Mouse (Mus musculus) lung, postnatal 0 days (tissue): ENCODE measurements around the gene Adamtsl5. TPM values are rescaled to one million over a fixed set of nuclear protein-coding genes. Genes with fewer than 3 reads are reported as not detected.
A peak's percentile ranks its signal among the peaks of the same experiment; 100 is the strongest.

Experiments
- ATAC-seq: fragments of 200-750 bp; cut with Nextera tagmentation; 2 replicates; pipeline ENCODE4 v1.8.0; 2017; ENCODE audit warnings: moderate library complexity
- DNase-seq: peaks from one replicate; pipeline ENCODE4 v3.0.0-alpha.2; 2016; ENCODE audit warnings: low spot score
- H3K27ac ChIP-seq: fragments of 300-500 bp; sonication (generic); 2 replicates; pipeline ENCODE4 v1.5.1; 2014; ENCODE audit warnings: antibody characterized with exemption, mild to moderate bottlenecking, low read length, mixed read lengths
- H3K27me3 ChIP-seq: fragments of 300-500 bp; sonication (generic); replicated peaks from 2 replicates; pipeline ENCODE4 v1.6.1; 2014; ENCODE audit warnings: low read length, mixed read lengths; ENCODE audit not compliant: insufficient read depth
- H3K36me3 ChIP-seq: fragments of 300-500 bp; sonication (generic); 2 replicates; pipeline ENCODE4 v1.6.1; 2014; ENCODE audit warnings: low read length, mixed read lengths; ENCODE audit not compliant: insufficient read depth
- H3K4me1 ChIP-seq: fragments of 300-500 bp; sonication (generic); 2 replicates; pipeline ENCODE4 v1.6.1; 2014; ENCODE audit warnings: antibody characterized with exemption, low read depth, low read length, mixed read lengths; ENCODE audit not compliant: insufficient read depth
- H3K4me2 ChIP-seq: fragments of 300-500 bp; sonication (generic); replicated peaks from 2 replicates; pipeline ENCODE4 v1.6.1; 2014; ENCODE audit warnings: low read depth, mild to moderate bottlenecking, low read length, moderate library complexity, mixed read lengths
- H3K4me3 ChIP-seq: fragments of 300-500 bp; sonication (generic); 2 replicates; pipeline ENCODE4 v1.5.1; 2014; ENCODE audit warnings: low read depth, low read length
- H3K9ac ChIP-seq: fragments of 300-500 bp; sonication (generic); replicated peaks from 2 replicates; pipeline ENCODE4 v1.6.1; 2014; ENCODE audit warnings: low read depth, mild to moderate bottlenecking
- H3K9me3 ChIP-seq: fragments of 300-500 bp; sonication (generic); 2 replicates; pipeline ENCODE4 v1.6.1; 2016; ENCODE audit warnings: low read length, mixed read lengths
- CTCF ChIP-seq: IDR thresholded peaks from 2 replicates; pipeline ENCODE4 v1.5.1; 2016; ENCODE audit warnings: antibody characterized with exemption, mild to moderate bottlenecking
- EP300 ChIP-seq: IDR thresholded peaks from 2 replicates; pipeline ENCODE4 v1.6.1; 2016; ENCODE audit warnings: antibody characterized with exemption, mild to moderate bottlenecking, control low read depth
- WGBS: fragments of 180-500 bp; shearing (Covaris S2); extraction: QIAGEN DNeasy Blood & Tissue Kit; methylation state at CpG from one replicate; pipeline ENCODE4 v1.1.7; 2014; 5-methylcytosine and 5-hydroxymethylcytosine counted together
- polyA plus RNA-seq: library from polyadenylated mRNA; unstranded; fragments of >200 nt; fragmentation: Nextera tagmentation; extraction: Ambion mirVana; gene quantifications from 2 replicates; pipeline ENCODE4 v1.2.1, GENCODE M21; 2015

The Adamtsl5 gene
- polyA plus RNA-seq, 1 experiment from 2014 or later = 6.4 TPM

DNA sequence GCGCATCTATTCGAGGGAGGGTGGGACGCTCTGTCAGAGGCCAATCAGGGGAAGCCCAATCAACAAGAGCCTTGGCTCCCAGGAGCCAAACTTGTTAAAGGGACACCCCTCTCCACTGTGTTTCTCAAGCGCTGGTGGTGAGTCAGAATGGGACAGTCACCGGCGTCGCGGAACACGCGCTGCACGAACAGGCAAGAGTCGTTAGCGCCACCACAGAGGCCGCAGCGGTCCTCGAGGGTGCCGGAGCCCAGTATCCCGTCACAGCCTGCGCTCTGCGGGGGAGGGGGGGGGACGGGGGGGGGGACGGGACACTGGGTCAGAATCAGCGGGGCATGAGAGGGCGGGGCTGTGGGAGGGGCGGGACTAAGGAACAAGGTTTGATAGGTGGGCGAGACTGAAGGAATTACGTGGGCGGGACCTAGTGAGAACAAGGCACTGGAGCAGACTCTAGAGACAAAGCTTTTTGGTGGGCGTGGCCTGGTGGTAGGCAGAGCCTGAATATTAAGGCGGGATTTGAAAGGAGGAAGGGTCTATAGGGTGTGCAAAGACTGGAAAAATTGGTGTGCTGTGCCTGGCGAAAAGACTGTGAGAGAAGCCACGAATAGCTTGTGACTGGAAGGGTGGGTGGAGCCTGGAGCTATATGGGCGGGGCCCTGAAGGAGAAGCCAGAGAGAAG lies 5.3 kb downstream of the Adamtsl5 start:
- DNase-seq = peak; percentile 95
- Histone ChIP-seq H3K9me3 (no peaks in the 10 kb centered on the region), H3K27me3 (peaks cover 25% of the 10 kb centered on the region), H3K4me1 (peaks cover 10% of the 10 kb centered on the region; the same call in 1 of the 2 replicates), H3K4me2 (peak overlapping the region; percentile 45), H3K36me3 (no peaks in the 10 kb centered on the region), H3K4me3 (peak overlapping the region; percentile 22), H3K9ac (no peak overlapping the region), H3K27ac (no peak overlapping the region)
- ATAC-seq = peak; percentile 75
- TF ChIP-seq CTCF = peak; percentile 18
- no peak for TF ChIP-seq EP300
- 1% methylated on average over 32 of the region's 33 CpGs for WGBS

DNA sequence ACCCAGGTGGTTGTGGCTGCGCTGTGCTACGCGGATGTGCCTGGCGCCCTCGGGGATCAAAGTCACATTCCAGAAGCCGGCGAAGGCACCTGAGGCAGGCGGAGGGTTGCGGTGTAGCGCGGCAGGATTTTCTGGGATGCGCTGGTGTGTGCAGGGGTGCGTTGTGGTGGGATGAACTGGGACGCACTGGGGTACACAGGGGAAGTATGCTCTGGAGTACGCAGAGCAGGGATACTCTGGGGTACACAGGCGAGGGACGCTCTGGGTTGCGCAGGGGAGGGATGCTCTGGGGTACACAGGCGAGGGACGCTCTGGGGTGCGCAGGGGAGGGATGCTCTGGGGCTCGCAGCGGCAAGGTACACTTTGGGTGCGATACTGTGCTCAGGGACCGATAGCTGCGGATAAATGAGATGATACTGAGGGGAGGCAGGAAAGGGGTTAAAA lies 5.9 kb downstream of the Adamtsl5 start:
- ATAC-seq = 0 out of 2 replicates have a peak, but pooled peaks have one; percentile 0
- Histone ChIP-seq H3K4me2 (peak overlapping the region; percentile 45), H3K9ac (no peak overlapping the region), H3K36me3 (no peaks in the 10 kb centered on the region), H3K4me3 (peak overlapping the region; percentile 22), H3K27me3 (peaks cover 22% of the 10 kb centered on the region), H3K9me3 (no peaks in the 10 kb centered on the region), H3K27ac (no peak overlapping the region), H3K4me1 (peaks cover 7% of the 10 kb centered on the region; the same call in 1 of the 2 replicates)
- TF ChIP-seq CTCF = no peak
- TF ChIP-seq EP300 = no peak
- DNase-seq = no peak
- 4% methylated on average over 26 of the region's 26 CpGs for whole genome bisulfite sequencing

DNA sequence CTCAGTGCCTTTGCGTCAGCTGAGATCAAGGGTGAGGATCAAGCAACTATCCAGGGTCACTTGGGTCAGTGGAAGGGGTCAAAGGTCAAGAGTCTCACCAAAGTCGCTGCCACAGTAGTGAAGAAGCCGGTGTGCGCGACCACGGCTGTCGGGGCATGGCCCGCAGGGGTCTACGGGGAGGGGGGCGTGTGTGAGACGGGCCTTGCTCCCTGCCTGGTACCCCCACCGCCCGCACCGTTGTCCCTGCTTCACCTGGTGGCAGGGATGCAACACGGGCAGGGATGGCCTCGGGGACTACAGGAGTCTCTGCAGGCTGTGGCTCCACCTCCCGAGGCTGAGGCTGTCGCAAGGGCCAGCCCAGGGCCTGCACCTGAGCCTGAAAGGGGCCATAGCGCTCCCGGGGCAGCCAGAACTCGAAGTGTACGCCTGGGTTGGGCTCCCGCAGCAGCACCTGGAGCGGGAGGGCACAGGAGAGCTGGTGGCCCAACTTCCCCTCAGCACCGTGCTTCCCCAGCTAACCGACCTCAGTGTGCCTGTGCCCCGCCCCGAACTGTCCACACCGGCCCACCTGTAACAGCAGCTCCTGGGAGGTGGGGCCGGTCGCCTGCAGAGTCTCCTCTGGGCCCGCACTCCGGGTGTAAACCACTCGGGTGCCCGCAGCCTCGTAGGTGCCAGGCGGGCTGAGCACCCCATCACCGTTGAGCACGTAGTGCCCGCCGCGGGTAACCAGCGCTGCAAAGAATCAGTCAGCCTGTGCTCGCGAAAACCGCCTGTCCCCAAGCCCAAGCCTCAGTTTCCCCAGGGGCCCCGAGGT lies 6.5 kb downstream of the Adamtsl5 start:
- no peak for ATAC-seq
- no peaks in the 10 kb centered on the region for H3K9me3 ChIP-seq
- peak overlapping the region; percentile 22 for H3K4me3 ChIP-seq
- H3K36me3 ChIP-seq = no peaks in the 10 kb centered on the region
- peak overlapping the region; percentile 45 for H3K4me2 ChIP-seq
- peaks cover 7% of the 10 kb centered on the region; the same call in 1 of the 2 replicates for H3K4me1 ChIP-seq
- DNase-seq = no peak
- no peak overlapping the region for H3K9ac ChIP-seq
- TF ChIP-seq CTCF = no peak
- TF ChIP-seq EP300 = no peak
- 4% methylated on average over 45 of the region's 47 CpGs for WGBS
- no peak overlapping the region for H3K27ac ChIP-seq
- peaks cover 22% of the 10 kb centered on the region for H3K27me3 ChIP-seq

GRCm38 (mm10) chr10:80341026-80341425 lies 7.2 kb downstream of the Adamtsl5 start:
- TF ChIP-seq CTCF (no peak), EP300 (no peak)
- Histone ChIP-seq H3K9me3 (no peaks in the 10 kb centered on the region), H3K36me3 (no peaks in the 10 kb centered on the region), H3K9ac (no peak overlapping the region), H3K27me3 (peaks cover 22% of the 10 kb centered on the region), H3K4me2 (no peak overlapping the region), H3K27ac (no peak overlapping the region), H3K4me3 (no peak overlapping the region), H3K4me1 (peaks cover 7% of the 10 kb centered on the region; the same call in 1 of the 2 replicates)
- 26% methylated on average over 21 of the region's 21 CpGs for WGBS
- ATAC-seq (no peak), DNase-seq (no peak)

DNA sequence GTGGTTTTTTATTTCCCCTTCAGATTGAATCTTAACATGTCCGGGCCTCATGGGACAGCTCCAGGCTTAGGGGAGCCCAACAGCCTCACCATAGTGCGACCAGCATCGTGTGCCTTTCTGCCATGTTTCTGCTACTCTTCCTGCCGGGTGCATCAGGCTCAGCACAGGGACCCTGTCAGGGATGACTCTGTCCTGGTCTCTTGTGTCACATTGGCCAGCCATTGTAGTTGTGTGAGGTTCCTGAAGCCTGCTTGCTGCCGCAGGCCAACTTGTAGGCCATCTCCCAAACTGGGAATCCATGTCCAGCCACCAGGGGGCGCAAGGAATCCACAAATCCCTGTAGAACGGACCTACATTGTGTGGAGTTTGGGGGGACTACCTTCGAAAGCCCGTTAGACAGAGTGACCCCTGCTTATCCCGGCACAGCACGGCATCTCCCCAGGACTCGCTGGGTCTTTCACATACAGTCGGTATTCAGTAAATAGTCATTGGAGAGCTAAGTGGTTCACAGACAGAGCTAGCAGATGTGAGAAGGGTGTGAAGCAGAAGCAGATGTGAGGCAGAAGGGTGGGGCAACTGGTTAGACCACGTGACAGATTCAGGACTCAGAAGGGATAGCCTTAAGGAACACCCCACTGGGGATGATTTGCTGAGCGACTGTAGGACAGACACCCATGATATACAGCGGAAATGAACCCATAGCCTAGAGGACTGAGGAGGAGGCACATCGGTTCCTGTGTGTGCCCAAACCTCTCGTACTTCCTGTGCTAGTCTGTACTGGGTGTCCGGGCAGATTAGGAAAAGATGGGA lies 8.1 kb downstream of the Adamtsl5 start:
- H3K9ac ChIP-seq = no peak overlapping the region
- no peaks in the 10 kb centered on the region for H3K36me3 ChIP-seq
- ATAC-seq (peak; percentile 30), DNase-seq (peak; percentile 77)
- H3K27me3 ChIP-seq = peaks cover 22% of the 10 kb centered on the region
- no peak for TF ChIP-seq EP300
- TF ChIP-seq CTCF = peak; percentile 94
- 0 out of 2 replicates have a peak overlapping the region, but pooled peaks have one; percentile 15 for H3K4me2 ChIP-seq
- no peak overlapping the region for H3K27ac ChIP-seq
- WGBS = 17% methylated on average over 19 of the region's 19 CpGs
- H3K4me3 ChIP-seq = no peak overlapping the region
- peaks cover 7% of the 10 kb centered on the region; the same call in 1 of the 2 replicates for H3K4me1 ChIP-seq
- no peaks in the 10 kb centered on the region for H3K9me3 ChIP-seq
